Mouse (Mus musculus) olfactory bulb, adult 2 months (tissue): ENCODE data around the gene Osbpl2. TPM values are rescaled to one million over a fixed set of nuclear protein-coding genes. Genes with fewer than 3 reads are reported as not detected.

Experiments
- H3K27ac ChIP-seq: fragments of 200-500 bp; 2 replicates; pipeline ENCODE4 v1.5.1; 2012; ENCODE audit warnings: low read depth, low read length; ENCODE audit not compliant: insufficient read depth
- H3K4me1 ChIP-seq: fragments of 200-500 bp; 2 replicates; pipeline ENCODE4 v1.6.1; 2012; ENCODE audit warnings: low read length; ENCODE audit not compliant: control insufficient read depth, insufficient read depth
- H3K4me3 ChIP-seq: fragments of 200-500 bp; 2 replicates; pipeline ENCODE4 v1.5.1; 2012; ENCODE audit warnings: mild to moderate bottlenecking, low read depth, low read length, moderate library complexity; ENCODE audit not compliant: insufficient read depth
- CTCF ChIP-seq: fragments of 200-500 bp; IDR thresholded peaks from 2 replicates; pipeline ENCODE4 v1.5.1; 2012; ENCODE audit warnings: low read depth, mild to moderate bottlenecking, low read length, moderate library complexity; ENCODE audit not compliant: insufficient read depth
- POLR2A ChIP-seq: fragments of 200-500 bp; IDR thresholded peaks from 2 replicates; pipeline ENCODE4 v1.6.1; 2012; ENCODE audit warnings: mild to moderate bottlenecking, low read depth, low read length, moderate library complexity; ENCODE audit not compliant: insufficient read depth
- WGBS: fragments of 180-500 bp; shearing (Covaris S2); methylation state at CpG from one replicate; pipeline ENCODE4 v1.1.7; 2018; 5-methylcytosine and 5-hydroxymethylcytosine counted together
- polyA plus RNA-seq: library from polyadenylated mRNA; stranded (reverse); fragments of >200 nt; gene quantifications from 2 replicates; pipeline ENCODE4 v1.2.4, GENCODE M21; 2012; ENCODE audit warnings: low replicate concordance; ENCODE audit not compliant: missing spikeins, insufficient read depth, insufficient read length

The Osbpl2 gene
- polyA plus RNA-seq, 1 experiment: not detected

DNA sequence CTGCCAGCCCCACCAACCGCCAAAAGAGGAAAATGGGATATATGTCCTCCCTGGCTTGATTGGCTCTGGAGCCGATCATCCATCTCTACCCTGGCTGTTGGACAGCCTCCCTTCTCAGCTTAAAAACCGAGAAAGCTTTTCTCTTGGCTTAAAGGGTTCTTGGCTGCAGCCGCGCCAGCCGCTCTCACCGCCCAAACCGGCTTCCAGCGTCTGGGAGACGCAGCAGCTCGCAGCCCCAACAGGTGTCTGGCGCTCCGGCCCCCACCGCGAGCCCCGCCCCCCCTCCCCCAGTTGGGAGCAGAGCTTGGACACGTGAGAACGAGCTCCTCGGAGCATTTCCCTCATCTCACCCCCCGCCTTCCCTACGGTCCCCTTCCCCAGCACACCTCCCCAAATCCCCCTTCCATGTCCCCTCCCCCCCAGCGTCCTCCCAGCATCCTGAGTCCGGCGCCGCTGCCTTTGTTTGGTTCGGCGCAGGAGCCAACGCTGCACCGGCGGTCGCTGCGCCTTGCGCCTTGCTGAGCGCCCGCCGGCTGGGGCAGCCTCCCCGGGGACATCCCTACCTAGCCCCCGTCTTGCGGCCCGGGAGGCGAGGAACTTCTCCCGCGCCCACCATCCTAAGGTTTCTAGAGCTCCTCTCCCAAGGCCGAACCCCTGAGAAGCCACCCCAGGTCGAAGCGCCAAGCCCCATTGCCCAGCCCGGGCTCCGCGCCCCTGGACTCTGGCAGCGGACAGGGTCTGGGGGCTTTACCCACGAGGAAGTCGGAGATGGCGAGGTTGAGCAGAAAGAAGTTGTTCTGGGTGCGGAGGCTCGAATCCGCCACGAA, 15.7 kb upstream of the Osbpl2 start:
- peak overlapping the region; percentile 72 for H3K4me3 ChIP-seq
- peaks cover 65% of the 10 kb centered on the region for H3K4me1 ChIP-seq
- under 1% methylated on average over 57 of the region's 57 CpGs for WGBS
- H3K27ac ChIP-seq: no peak overlapping the region
- no peak for TF ChIP-seq POLR2A
- no peak for TF ChIP-seq CTCF

DNA sequence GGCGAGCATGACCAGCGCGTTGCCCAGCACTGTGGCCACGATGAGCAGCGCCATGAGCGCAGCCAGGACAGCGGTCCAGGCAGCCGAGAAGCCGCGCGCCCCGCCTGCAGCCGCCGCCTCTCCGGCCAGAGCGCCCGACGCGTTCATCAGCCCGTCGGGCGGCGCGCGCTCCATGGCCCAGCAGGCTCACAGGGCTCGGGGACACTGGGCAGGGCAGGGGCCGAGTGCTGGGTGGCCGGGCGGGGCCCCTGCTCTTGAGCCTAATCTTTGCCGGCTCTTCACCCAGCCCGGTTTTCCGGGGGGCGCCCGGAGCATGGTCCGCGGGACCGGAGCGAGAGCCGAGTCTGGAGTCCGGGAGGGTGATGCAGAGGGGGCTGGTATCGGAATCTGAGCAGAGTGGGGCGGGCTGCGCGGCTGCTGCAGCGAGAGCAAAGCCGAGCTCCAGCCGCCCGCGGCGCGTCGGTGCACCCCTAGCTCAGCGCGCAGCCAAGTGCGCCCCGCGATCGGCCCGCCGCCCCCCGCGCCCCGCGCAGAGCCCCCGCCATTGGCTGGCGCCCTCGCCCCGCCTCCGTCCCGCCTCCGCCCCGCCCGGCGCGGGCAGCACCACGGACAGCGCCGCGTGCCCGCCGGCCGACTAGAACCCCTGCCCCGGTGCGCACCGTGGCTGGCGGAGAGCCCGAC, 15.0 kb upstream of the Osbpl2 start, which contains the start of gene Hrh3:
TSS of gene Hrh3 (minus strand) at position 511 of the 681 bp plus-strand sequence.
- WGBS: under 1% methylated on average over 82 of the region's 87 CpGs
- peak within 1 kb of the TSS; percentile 37; the same call in 1 of the 2 replicates for H3K27ac ChIP-seq
- peak within 1 kb of the TSS; percentile 72 for H3K4me3 ChIP-seq
- TF ChIP-seq CTCF: no peak
- TF ChIP-seq POLR2A: no peak; the same call in 1 of the 2 replicates
- H3K4me1 ChIP-seq: peaks cover 62% of the 10 kb centered on the region

DNA sequence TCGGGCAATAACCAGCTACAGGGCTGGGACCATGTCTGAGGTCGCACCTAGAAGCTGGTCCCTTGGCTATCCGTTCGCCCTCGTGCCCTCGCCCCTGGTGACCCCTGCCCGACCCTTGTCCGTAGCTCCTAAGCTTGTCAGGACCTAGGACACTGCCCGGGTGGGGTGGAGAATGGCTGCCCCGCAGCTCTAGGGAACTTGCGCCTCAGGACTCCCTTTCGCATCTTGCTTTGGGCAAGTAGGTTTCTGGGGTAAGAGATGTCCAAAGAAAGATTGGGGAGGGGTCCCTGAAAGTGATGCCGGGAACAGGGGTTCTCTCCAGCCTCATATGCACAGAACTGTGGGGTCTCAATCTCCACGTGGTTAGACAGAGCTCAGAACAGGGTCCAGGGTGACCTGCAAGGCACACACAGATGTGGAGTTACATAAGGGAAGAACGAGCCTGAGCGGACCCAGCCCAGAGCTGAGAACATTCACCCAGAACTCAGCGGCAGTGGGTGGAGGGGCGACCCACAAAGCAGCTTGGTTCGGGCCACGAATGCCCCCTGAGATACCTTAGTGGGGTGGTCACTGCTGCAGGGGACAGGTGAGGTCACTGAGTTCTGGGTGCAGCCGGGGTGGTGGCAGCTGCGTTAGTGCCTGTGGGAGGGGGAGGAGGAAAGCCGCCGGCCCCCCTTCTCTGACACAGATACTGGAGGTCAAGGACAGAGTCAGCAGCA, 14.3 kb upstream of the Osbpl2 start:
- H3K4me3 ChIP-seq: peak overlapping the region; percentile 72
- TF ChIP-seq CTCF (no peak), POLR2A (no peak)
- WGBS: 6% methylated on average over 24 of the region's 24 CpGs
- peak overlapping the region; percentile 37; the same call in 1 of the 2 replicates for H3K27ac ChIP-seq
- peaks cover 58% of the 10 kb centered on the region for H3K4me1 ChIP-seq

DNA sequence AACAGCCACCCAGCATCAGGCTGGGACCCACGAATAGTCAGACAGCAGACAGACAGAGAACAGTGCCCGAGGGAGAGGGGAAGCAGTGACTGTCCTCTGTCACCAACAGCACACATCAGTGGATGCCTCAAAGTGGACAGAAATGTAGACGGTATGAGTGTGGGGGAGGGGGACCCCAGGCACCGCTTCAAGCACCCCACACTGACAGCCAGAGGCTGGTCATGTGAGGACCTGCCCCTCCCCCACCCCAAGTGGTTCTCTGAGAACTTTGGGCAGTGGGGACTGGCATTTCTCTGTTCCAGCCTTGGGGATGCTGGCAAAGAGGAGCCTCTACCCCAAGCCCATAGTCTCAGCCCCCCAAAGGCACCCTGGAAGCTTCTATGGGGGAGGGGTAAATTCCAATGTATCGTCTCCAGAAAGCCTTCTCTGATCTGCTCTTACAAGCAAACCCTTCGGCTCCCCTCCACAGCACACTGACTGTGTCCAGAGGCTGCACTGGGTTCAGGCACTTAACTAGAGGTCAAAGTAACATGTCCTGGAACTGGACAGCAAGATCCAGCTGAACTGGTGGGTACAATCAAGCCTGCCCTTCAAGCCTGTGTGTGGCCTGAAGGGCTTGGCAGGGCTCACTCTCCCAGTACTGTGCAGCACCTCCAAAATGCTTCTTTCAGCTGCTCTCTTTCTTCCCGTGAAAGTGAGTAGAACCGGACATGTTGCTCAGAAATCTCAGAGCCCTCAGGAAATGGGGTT, 13.5 kb upstream of the Osbpl2 start:
- TF ChIP-seq POLR2A (no peak), CTCF (no peak)
- Histone ChIP-seq H3K4me3 (no peak overlapping the region; the same call in 1 of the 2 replicates), H3K27ac (no peak overlapping the region; the same call in 1 of the 2 replicates), H3K4me1 (peaks cover 50% of the 10 kb centered on the region)
- WGBS: 28% methylated on average over 8 of the region's 8 CpGs

DNA sequence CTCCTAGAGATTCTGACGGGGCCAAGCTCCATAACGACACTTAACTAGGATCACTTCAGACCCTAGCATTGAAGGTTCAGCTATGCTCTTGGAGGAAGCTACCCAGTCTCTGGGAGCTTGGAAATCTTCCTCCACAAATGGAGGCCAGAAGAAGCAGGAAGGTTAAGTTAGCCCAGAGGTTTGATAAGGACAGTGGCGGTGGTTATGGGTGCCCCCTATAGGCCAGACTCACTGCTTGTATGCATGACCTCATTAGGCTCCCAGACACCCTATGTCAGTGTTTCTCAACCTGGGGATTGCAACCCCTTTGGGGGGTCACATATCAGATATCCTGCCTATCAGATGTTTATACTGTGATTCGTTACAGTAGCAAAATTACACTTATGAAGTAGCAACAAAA, 12.0 kb upstream of the Osbpl2 start:
- TF ChIP-seq CTCF: no peak
- TF ChIP-seq POLR2A: no peak
- Histone ChIP-seq H3K27ac (no peak overlapping the region), H3K4me3 (no peak overlapping the region), H3K4me1 (peaks cover 38% of the 10 kb centered on the region)
- WGBS: 79% methylated on average over 4 of the region's 4 CpGs

DNA sequence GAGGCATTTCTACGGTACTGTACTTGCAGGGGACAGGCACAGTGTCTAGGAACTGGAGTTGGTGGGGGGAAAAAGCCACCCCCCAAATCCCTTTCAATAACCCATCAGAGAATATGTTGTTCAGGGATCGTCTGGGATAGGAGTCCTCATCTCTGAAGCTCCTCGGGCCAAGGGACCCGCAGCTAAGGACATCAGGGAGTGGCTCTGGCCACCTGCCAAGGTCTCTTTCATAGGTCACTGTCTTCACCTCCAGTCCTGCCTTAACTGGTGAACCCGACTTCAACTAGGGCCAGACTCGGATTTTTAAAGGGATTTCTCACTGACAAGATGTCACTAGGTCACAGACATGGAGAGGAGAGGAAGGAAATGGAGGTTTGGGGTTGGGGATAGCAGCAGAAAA, 10.8 kb upstream of the Osbpl2 start:
- H3K27ac ChIP-seq: no peak overlapping the region
- 73% methylated on average over 6 of the region's 6 CpGs for WGBS
- no peak for TF ChIP-seq CTCF
- no peak for TF ChIP-seq POLR2A
- peaks cover 27% of the 10 kb centered on the region for H3K4me1 ChIP-seq
- H3K4me3 ChIP-seq: no peak overlapping the region

DNA sequence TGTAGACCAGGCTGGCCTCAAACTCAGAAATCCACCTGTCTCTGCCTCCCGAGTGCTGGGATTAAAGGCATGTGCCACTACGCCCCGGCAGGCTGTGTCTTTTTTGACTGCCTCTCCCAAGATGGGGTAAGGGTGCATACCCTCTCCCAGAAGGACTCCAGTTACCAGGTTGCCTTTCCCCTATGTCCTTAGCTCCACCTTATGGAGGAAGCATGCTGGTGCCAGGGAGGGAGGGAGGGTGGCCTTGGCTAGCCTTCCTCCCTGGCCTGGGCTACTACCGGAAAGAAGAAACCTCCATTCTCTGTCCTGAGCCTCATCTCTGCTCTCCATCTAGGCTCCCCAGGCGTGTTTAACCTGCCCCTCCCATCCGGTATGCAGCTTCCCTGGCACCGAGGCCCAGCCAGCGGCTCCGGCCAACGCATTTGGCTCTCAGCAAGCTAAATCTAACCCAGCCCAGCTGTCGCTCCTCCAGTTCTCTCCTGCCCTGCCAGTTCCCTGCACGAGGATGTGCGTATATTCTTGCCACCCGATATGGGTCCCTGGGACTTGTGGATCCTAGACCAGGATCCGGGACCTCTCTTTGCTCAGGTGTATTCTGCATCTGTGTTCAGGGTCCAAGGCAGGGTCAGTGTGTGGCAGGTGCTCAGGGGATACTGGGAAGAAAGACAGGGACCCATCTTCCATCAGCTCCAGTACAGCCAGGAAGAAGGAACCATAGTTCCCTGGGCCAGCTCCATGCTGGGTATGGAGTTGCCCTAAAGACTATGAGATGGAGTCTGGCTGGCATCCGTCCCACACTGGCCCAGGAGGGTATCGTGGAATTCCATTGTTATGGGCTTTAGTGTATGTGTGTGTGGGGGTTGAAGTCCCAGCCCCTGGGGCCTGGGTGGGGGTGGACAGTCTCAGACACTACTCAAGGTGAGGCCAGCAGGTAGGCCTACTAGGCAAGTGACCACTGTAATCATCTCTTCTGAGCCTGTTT, 4.9 kb upstream of the Osbpl2 start:
- TF ChIP-seq CTCF: no peak
- TF ChIP-seq POLR2A: no peak
- 50% methylated on average over 17 of the region's 17 CpGs for WGBS
- Histone ChIP-seq H3K27ac (no peak overlapping the region), H3K4me1 (peaks cover 40% of the 10 kb centered on the region), H3K4me3 (no peak overlapping the region)

DNA sequence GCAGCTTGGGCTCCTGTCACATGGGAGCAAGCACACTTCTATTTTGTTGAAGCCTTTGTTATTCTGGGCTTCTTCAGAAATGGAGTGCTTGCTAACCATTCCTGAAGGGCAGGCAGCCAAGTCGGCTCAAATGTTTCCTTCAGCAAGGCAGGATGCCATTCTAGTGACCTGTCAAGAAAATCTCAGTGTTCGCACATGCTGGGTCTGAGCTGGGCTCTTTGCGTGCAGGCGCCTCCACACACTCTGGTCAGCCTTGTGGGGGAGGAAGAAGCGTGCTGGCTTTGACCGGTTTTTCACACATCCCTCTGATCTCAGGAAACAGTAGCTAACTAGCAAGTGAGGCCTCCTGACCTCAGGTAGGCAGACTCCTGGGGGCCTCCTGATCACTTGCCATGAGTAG, 3.8 kb upstream of the Osbpl2 start:
- no peak for TF ChIP-seq POLR2A
- TF ChIP-seq CTCF: no peak
- WGBS: 57% methylated on average over 6 of the region's 6 CpGs
- H3K4me1 ChIP-seq: peaks cover 43% of the 10 kb centered on the region
- H3K27ac ChIP-seq: no peak overlapping the region
- no peak overlapping the region for H3K4me3 ChIP-seq
